Mouse (Mus musculus) liver, adult 2 months (tissue): ENCODE data around the gene Ccdc180.

Source experiments
- CTCF ChIP-seq: fragments of 200-500 bp; IDR thresholded peaks from 2 replicates; pipeline ENCODE4 v1.5.1; 2011; ENCODE audit warnings: low read depth, low read length, control low read depth
- POLR2A ChIP-seq: fragments of 200-500 bp; IDR thresholded peaks from 2 replicates; pipeline ENCODE4 v1.6.1; 2011; ENCODE audit warnings: low read length, control low read depth; ENCODE audit not compliant: insufficient read depth; ENCODE audit errors: extremely low read depth

DNA sequence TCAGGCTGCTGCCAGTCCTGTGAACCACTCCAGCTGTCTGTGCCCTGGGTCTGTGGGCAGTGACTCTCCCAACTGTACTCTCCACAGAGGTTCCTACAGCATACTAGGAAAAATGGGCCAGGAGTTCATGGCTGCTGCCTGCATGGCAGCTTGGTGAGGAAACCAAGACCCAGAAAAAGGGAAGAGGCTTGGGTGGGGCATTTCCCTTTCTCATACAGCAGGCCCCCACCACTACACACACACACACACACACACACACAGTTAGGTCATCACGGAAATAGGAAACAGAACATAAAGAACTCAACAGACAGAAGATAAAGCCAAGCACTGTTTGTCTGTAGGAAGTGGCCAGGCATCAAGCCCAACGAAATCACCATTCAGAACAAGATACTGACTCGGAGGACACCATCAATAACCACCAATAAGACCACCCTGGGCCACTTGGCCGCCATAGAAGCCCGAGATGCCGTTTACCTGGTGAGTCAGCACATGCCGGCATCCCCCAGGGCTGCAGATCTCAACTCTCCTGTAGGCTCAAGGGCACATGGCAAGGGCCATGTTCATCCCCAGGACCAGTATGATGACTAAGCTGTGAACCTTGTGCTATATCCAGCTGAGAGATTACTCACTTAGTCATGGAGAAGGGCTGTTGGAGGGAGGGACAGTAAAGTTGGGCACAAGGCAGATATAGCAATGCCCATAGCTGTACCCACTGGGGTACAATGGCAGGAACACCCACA is 59.2 kb downstream of the Ccdc180 start:
- TF ChIP-seq POLR2A, result no peak
- no peak for TF ChIP-seq CTCF
